Mouse (Mus musculus): ENCODE measurements at regions not wholly inside any gene's neighbourhood (a gene's known extent, or its start where the extent isn't known, plus 50 kb on each side); places are given as distances from the start of the nearest gene placed in this dataset.

DNA sequence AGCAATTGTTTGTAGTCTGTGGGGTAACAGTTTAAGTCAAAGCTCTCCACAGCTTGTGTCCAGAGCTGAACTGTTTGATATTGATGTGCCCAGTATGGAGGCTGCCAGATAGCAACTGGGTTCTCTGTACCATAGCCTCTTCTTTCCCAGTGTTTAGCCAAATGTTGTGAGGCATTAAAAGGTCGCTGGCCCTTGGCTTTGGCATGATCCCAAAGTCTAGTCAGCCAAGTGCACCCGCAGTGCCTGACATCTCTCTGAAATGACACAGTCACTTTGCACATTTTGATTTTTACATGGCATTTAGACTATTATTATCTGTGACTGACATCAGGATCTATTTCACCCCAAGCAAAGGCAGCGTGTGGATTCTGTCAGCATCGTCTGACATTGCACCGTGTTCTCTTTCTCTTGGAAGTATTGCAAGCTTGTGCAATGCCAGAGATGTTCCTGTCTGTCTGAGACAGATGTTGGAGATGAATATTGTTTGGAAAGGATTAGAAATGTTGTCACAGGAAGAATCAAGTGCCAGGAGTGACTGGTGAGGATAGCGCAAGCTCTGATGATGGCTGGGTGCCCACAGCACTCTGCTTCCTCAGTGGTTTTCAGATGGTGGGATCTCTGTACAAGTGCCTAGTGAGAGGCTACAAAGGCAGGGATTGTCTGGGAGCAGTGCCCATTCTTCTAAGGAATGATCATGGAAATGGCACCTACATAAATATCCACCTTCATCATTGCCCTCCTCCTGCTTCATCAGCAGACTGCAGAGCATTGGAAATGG lies 289.3 kb upstream of the Shh start:
- TF ChIP-seq CTCF (IDR thresholded peaks at IDR 0.05; ENCODE audit: borderline replicate concordance, extremely low read depth, insufficient read depth, insufficient read length) (no peak), POLR2A (IDR thresholded peaks at IDR 0.05; ENCODE audit: borderline replicate concordance, extremely low read depth, insufficient read depth, insufficient read length, poor library complexity, severe bottlenecking) (no peak)
